Mouse (Mus musculus) bone marrow macrophage, adult 2 months (primary cell): ENCODE results near the gene Rcor2. TPM values are rescaled to one million over a fixed set of nuclear protein-coding genes. Genes with fewer than 3 reads are reported as not detected.

Experiments used
- H3K27ac ChIP-seq: 2 replicates; pipeline ENCODE4 v1.5.1; 2012; ENCODE audit warnings: low read depth, low read length; ENCODE audit not compliant: insufficient read depth
- H3K4me1 ChIP-seq: 2 replicates; pipeline ENCODE4 v1.6.1; 2012; ENCODE audit warnings: low read length; ENCODE audit not compliant: control insufficient read depth, insufficient read depth
- H3K4me3 ChIP-seq: 2 replicates; pipeline ENCODE4 v1.5.1; 2012; ENCODE audit warnings: mild to moderate bottlenecking, low read length, moderate library complexity; ENCODE audit not compliant: insufficient read depth
- CTCF ChIP-seq: IDR thresholded peaks from 2 replicates; pipeline ENCODE4 v1.5.1; 2012; ENCODE audit warnings: low read depth, mild to moderate bottlenecking, low read length, moderate library complexity
- POLR2A ChIP-seq: IDR thresholded peaks from 2 replicates; pipeline ENCODE4 v1.6.1; 2012; ENCODE audit warnings: mild to moderate bottlenecking, low read depth, low read length, borderline replicate concordance
- polyA plus RNA-seq: library from polyadenylated mRNA; stranded (reverse); fragments of >200 nt; gene quantifications from 2 replicates; pipeline ENCODE4 v1.2.4, GENCODE M21; 2012; ENCODE audit not compliant: missing spikeins, insufficient read depth, insufficient read length

Rcor2 gene
- polyA plus RNA-seq, 1 experiment, result 1.5 TPM

DNA sequence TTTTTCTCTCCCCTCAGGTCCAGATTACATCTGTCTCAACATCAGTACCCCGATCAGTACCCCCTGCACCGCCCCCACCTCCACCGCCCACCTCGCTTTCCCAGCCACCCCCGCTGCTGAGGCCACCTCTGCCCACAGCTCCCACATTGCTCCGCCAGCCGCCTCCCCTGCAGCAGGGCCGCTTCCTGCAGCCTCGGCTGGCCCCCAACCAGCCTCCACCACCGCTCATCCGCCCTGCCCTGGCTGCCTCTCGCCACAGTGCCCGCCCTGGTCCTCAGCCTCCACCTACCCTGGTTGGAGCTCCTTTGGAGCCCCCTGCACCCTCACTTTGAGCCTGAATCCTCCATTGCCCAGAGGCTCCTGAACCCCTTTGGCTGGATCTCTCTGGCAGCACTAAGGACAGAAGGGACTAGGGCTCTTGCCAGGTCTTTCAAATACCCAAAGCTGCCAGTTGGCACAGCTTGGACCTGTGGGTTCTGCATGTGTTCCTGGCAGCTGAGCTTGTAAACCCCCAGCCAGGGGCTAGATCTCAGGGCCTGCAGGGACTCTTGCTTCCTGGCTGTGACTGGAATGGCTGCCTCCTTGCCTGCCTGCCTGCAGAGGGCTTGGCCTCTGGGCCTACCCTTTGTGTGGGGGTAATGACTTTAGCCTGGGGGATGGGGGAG lies 7.3 kb downstream of the Rcor2 start:
- H3K27ac ChIP-seq, result no peak overlapping the region
- H3K4me1 ChIP-seq, result no peaks in the 10 kb centered on the region; the same call in 1 of the 2 replicates
- no peak for TF ChIP-seq CTCF
- TF ChIP-seq POLR2A, result no peak
- H3K4me3 ChIP-seq, result no peak overlapping the region

DNA sequence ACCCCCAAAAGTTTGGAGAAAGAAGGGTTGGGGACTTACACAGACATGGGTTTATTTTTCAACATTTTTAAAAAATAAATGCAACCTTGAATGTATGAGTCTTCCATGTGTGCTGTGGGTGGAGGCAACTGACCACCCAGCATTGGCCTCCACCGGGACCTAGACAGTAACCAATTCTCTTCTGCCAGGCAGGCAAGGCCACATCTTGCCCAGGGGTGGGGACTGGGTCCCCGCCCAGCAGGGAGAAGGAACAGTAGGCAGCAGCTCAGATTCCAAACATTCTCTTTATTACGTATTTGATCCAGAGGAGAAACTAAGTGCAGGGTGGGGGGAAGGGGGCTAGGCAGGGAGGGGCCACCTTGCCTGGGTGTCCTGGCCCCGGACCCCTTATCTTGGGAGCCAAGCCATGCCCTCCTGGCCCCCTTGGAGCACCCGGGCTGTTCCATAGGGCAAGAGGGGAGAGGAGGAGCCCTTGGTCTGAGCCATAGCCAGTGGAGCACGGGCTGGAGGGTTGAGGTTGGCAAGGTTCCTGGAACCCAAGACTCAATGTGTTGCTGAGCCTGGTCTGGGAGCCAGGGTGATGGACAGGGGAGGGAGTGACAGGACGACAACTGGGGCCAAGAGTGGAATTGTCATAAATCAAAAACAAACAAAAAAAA lies 8.1 kb downstream of the Rcor2 start:
- no peak overlapping the region for H3K4me3 ChIP-seq
- TF ChIP-seq CTCF, result no peak
- no peak for TF ChIP-seq POLR2A
- no peaks in the 10 kb centered on the region for H3K4me1 ChIP-seq
- no peak overlapping the region for H3K27ac ChIP-seq

DNA sequence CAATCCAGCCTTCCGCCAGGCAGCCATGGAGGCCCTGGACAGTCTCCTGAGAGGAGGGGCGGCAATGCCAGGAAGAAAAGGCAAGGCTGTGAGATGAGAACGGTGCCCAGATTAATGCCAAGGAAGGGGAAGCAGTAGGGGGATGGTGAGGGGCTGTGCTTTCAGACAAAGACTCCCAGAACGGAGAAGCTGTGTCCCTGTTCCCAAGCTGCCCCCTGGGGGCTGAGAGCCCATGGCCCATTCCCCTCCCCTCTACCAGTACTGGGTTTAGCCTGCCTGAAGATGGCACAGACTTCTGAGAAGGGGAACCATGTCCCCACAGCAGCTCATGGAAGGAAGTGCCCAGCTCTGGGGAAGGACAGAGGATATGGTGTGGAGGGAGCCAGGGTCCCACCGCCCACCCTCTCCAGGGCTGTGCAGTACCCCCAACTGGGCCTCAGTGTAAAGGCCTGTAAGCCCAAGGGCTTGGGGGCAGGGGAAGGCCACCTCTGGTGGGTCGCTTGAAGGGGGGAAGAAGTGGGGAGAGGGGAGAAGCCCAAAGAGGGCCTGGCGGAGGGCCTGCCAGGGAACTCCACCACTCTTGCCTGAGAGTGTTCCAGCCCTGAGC lies 9.0 kb downstream of the Rcor2 start:
- TF ChIP-seq CTCF (no peak), POLR2A (no peak)
- Histone ChIP-seq H3K4me3 (no peak overlapping the region), H3K27ac (no peak overlapping the region), H3K4me1 (no peaks in the 10 kb centered on the region)

DNA sequence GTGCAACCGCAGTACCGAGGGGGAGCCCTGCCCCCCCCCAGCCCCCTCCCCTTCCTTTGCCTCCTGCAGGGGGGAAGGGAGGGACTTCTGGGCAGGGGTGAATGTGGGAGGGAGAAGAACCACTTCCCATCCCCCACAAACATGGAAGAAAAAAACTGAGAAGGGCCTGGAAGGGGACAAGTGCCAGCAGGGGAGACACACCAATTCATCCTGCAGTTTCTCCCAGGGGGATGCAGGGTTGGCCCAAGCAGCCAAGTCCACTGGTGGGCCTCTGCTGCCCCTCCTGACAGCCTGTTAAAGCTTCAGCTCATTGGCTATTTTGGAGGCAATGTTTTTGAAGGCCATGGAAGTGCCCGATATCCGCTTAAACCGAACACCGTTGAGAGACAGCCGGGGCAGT lies 9.7 kb downstream of the Rcor2 start:
- no peak overlapping the region for H3K4me3 ChIP-seq
- H3K27ac ChIP-seq, result no peak overlapping the region
- no peaks in the 10 kb centered on the region for H3K4me1 ChIP-seq
- TF ChIP-seq POLR2A, result no peak
- no peak for TF ChIP-seq CTCF

DNA sequence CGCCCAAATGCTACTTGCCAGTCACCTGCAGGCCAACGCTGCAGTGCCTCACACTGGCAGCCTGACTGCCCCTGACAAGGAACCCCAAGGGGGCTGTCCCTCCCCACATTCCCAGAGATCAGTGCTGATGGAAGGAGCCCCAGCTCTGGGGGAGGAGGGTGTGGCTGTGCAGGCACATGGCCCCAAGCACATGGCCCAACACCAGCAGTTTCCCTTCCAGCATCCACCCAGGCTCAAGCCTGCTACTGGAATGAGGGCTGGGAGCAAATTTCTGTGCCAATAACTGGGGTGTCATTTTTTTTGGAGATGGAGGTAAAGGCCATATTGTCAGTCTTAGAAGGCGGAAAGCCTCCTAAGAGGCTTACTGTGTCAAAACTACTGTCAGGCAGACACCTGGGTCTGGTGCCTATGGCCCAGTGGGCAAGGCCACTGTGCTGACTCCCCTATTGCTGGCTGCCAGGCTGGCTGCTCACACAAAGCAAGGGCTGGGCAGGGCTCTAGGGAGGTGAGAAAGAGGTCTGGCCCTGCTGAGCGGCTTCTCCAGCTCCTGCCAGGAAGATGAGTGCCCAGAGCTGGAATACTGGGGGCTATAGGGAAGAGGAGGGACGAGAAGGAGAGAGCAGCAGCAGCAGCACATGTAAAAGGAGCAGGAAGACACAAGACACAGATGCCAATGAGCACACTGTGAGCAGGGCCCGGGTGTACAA lies 11.2 kb downstream of the Rcor2 start:
- Histone ChIP-seq H3K4me3 (no peak overlapping the region), H3K4me1 (no peaks in the 10 kb centered on the region), H3K27ac (no peak overlapping the region)
- TF ChIP-seq POLR2A (no peak), CTCF (no peak)

DNA sequence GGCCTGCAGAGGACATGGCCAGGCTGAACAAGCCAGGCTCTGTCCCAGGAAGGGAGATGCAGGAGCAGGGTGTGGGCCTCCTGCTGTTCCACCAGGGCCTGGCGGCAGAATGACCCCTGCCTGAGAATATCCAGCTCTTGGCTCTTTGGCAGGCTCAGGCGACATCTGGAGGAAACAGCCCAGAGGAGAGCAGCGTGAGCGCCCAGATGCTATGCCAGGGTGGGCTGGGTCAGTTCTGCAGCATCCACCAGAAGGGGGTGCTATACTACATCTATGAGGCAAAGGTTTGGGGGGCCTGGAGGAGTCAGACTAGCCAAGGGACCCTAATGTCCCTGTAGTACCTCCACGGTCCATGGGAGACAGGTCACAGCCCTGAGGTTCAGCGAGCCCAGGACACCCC lies 12.0 kb downstream of the Rcor2 start:
- no peak overlapping the region for H3K27ac ChIP-seq
- no peaks in the 10 kb centered on the region for H3K4me1 ChIP-seq
- H3K4me3 ChIP-seq, result no peak overlapping the region
- TF ChIP-seq CTCF (peak; percentile 53), POLR2A (no peak)

DNA sequence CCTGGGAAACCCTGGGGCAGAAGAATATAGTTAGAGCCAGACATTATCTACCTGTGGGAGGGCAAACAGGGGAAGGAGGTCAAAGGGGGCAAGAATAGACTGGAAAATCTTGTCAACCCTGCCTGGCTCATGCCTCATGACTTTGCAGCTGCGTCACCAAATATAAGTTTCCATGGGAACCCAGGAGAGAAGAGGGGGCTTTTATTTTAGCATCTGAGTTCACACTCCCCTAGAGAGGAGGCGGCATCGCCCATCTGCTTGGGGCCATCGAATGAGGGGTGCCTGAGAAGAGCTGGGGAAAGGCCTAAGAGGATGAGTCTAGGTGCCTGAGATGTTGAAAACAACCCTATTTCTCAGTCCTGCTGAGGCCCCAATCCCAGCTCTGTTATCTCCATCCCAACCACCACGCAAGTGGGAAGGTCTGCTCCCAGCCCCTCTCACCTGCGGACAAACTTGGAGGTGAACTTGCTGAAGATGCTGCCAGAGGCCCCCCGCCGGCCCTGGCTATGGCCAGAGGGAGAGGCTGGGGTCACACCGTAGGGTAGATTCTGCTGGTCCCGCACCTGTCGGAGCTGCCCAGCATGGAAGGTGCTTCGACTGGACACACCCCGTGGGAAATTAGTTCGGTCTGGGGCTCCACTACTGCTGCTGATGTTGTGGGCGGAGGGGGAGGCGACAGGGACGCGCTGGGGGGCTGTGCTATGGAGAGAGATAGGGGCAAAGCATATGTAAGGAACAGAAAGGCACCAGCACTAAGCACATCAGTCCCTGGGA lies 13.6 kb downstream of the Rcor2 start:
- no peak overlapping the region for H3K27ac ChIP-seq
- no peak overlapping the region for H3K4me3 ChIP-seq
- no peak for TF ChIP-seq POLR2A
- TF ChIP-seq CTCF, result no peak
- H3K4me1 ChIP-seq, result no peaks in the 10 kb centered on the region

DNA sequence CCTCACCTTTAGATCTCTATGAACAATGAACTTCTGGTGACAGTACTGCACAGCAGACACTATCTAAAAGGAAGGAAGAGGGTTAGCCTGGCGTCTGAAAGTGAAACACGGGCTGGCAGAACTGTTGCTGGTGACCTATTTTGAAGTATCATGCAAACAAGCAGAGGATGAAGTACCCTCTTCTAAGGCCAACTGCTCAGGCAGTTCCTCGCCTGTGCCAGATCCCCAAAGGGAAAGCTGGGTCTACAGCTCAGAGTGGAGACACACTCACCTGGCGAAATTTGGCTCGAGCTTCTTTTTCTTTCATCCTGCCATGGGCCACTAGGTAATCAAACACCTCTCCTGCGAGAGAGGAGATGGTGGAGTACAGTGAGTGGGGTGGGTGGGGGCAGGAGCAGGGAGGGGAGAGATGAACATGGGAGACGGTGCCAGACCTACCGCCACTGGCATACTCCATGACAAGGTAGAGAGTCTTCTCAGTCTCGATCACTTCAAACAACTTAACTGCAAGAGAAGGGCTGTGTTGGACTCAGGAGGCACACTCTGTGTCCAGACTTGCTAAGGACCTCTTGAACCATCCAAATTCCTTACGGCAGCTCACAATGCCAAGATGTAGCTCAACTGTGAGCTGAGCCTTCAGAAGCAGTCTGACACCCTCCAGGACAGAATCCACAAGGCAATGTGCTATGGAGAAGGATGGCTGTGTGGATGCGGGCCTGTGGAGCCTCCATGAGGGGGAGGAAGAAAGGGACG lies 19.6 kb downstream of the Rcor2 start:
- H3K27ac ChIP-seq, result no peak overlapping the region
- H3K4me3 ChIP-seq, result no peak overlapping the region
- no peaks in the 10 kb centered on the region for H3K4me1 ChIP-seq
- no peak for TF ChIP-seq POLR2A
- TF ChIP-seq CTCF, result no peak

DNA sequence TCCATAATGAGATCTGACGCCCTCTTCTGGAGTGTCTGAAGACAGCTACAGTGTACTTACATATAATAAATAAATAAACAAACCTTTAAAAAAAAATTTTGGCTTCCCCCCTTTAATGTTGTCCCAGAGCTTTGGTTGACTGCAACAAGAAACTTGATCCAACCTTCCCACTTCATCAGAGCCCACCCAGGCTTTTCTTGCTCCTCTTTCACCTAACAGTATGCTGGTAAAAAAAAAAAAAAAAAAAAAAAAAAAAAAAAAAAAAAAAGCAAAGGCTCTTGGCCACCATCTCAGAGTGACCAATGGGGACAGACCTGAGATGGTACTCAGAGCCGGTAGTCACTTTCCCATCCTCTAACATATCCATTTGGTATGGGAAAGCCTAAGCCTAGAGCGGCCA lies 21.2 kb downstream of the Rcor2 start:
- no peak overlapping the region for H3K4me3 ChIP-seq
- TF ChIP-seq POLR2A (no peak), CTCF (no peak)
- H3K27ac ChIP-seq, result no peak overlapping the region
- H3K4me1 ChIP-seq, result peaks cover 10% of the 10 kb centered on the region
